Mouse (Mus musculus): ENCODE data around the gene Gsdme.

GRCm38 (mm10) chr6:50297671-50298070 lies 34.0 kb upstream of the Gsdme start:
- TF ChIP-seq CTCF (IDR thresholded peaks at IDR 0.05 in 2 of 3, conservative IDR thresholded peaks at IDR 0.05 in 1 of 3; ENCODE audit: control insufficient read depth in 1 of 3, insufficient read depth in 1 of 3, low read depth in 2 of 3, low read length in 3 of 3, poor library complexity in 1 of 3, severe bottlenecking in 1 of 3): no peak
- no peak for TF ChIP-seq MAZ (IDR thresholded peaks at IDR 0.05; ENCODE audit: low read depth, low read length)
- TF ChIP-seq E2F4 (IDR thresholded peaks at IDR 0.05; ENCODE audit: borderline replicate concordance, low read depth, low read length): no peak
- no peak for TF ChIP-seq MXI1 (IDR thresholded peaks at IDR 0.05; ENCODE audit: low read depth, low read length)
- TF ChIP-seq POLR2A (IDR thresholded peaks at IDR 0.05; ENCODE audit: control insufficient read depth in 1 of 2, insufficient read depth in 1 of 2, low read depth in 1 of 2, low read length in 2 of 2, poor library complexity in 1 of 2): no peak

All from MEL (cell line).